Mouse (Mus musculus): Measurements from ENCODE around the gene Rhoc. TPM values are rescaled to one million over a fixed set of nuclear protein-coding genes. Genes with fewer than 3 reads are reported as not detected.
A peak's percentile ranks its signal among the peaks of the same experiment; 100 is the strongest.
"Not testable (repeated sequence)": the region's sequence is repeated elsewhere in the genome, so short reads cannot be mapped to it uniquely, and the experiment has no call there.

Rhoc gene
- polyA plus RNA-seq (2016; fragmentation: Nextera tagmentation; extraction: Ambion mirVana) = 132 and 145 TPM in 2 replicates

- no peaks in the 10 kb centered on the region for H3K9me3 ChIP-seq (replicated peaks)
- H3K27me3 ChIP-seq (ENCODE audit: low read depth, poor library complexity, severe bottlenecking) = peaks cover 35% of the 10 kb centered on the region
- H3K36me3 ChIP-seq = peaks cover 16% of the 10 kb centered on the region
- DNase-seq (ENCODE audit: low spot score) = no peak
- WGBS = 35% methylated on average over 3 of the region's 3 CpGs
- peak within 1 kb of the TSS; percentile 76 for H3K4me3 ChIP-seq
- peak within 1 kb of the TSS; percentile 92 for H3K27ac ChIP-seq
- peaks cover 61% of the 10 kb centered on the region for H3K4me1 ChIP-seq
These were observed at the start of gene Rhoc for GRCm38 (mm10) chr3:104788075-104788474. Gene Rhoc, plus strand, starts transcription at chr3:104788375.

GRCm38 (mm10) chr3:104741954-104742353, 46.2 kb upstream of the Rhoc start:
- Histone ChIP-seq H3K9me3 (replicated peaks) (no peaks in the 10 kb centered on the region), H3K27me3 (ENCODE audit: low read depth, poor library complexity, severe bottlenecking) (no peaks in the 10 kb centered on the region), H3K36me3 (no peaks in the 10 kb centered on the region), H3K4me3 (no peak overlapping the region), H3K4me1 (peaks cover 8% of the 10 kb centered on the region; the same call in 1 of the 2 replicates), H3K27ac (no peak overlapping the region)
- DNase-seq (ENCODE audit: low spot score) = no peak
- 92% methylated on average over 3 of the region's 3 CpGs for WGBS

GRCm38 (mm10) chr3:104743161-104743560, 45.0 kb upstream of the Rhoc start:
- Histone ChIP-seq H3K27me3 (ENCODE audit: low read depth, poor library complexity, severe bottlenecking) (no peaks in the 10 kb centered on the region), H3K9me3 (replicated peaks) (no peaks in the 10 kb centered on the region), H3K27ac (no peak overlapping the region), H3K36me3 (no peaks in the 10 kb centered on the region), H3K4me1 (peaks cover 8% of the 10 kb centered on the region; the same call in 1 of the 2 replicates), H3K4me3 (no peak overlapping the region)
- no peak for DNase-seq (ENCODE audit: low spot score)
- 48% methylated on average over 1 of the region's 1 CpGs for WGBS

- H3K4me1 ChIP-seq = peaks cover 8% of the 10 kb centered on the region; the same call in 1 of the 2 replicates
- H3K27ac ChIP-seq = no peak overlapping the region
- H3K36me3 ChIP-seq = no peaks in the 10 kb centered on the region
- H3K27me3 ChIP-seq (ENCODE audit: low read depth, poor library complexity, severe bottlenecking) = no peaks in the 10 kb centered on the region
- no peaks in the 10 kb centered on the region for H3K9me3 ChIP-seq (replicated peaks)
- 87% methylated on average over 1 of the region's 1 CpGs for WGBS
- no peak for DNase-seq (ENCODE audit: low spot score)
- no peak overlapping the region for H3K4me3 ChIP-seq
These were observed 44.3 kb upstream of the Rhoc start for GRCm38 (mm10) chr3:104743864-104744263.

- Histone ChIP-seq H3K4me3 (peak overlapping the region; percentile 28), H3K27me3 (ENCODE audit: low read depth, poor library complexity, severe bottlenecking) (peaks cover 22% of the 10 kb centered on the region; the same call in 1 of the 2 replicates)
- not testable (repeated sequence) for H3K27ac ChIP-seq; H3K36me3 ChIP-seq; H3K4me1 ChIP-seq; H3K9me3 ChIP-seq (replicated peaks)
- WGBS = 14% methylated on average over 24 of the region's 25 CpGs
- DNase-seq (ENCODE audit: low spot score) = peak; percentile 60
These were observed 35.3 kb upstream of the Rhoc start for GRCm38 (mm10) chr3:104752845-104753244.

- Histone ChIP-seq H3K27me3 (ENCODE audit: low read depth, poor library complexity, severe bottlenecking) (peaks cover 56% of the 10 kb centered on the region), H3K9me3 (replicated peaks) (no peaks in the 10 kb centered on the region), H3K36me3 (no peaks in the 10 kb centered on the region), H3K4me3 (peak overlapping the region; percentile 53), H3K4me1 (peaks cover 11% of the 10 kb centered on the region), H3K27ac (peak overlapping the region; percentile 78)
- 2% methylated on average over 27 of the region's 27 CpGs for whole genome bisulfite sequencing
- DNase-seq (ENCODE audit: low spot score) = peak; percentile 94
These were observed 29.8 kb upstream of the Rhoc start for GRCm38 (mm10) chr3:104758406-104758805.

- H3K27me3 ChIP-seq (ENCODE audit: low read depth, poor library complexity, severe bottlenecking) = peaks cover 52% of the 10 kb centered on the region
- peak overlapping the region; percentile 53 for H3K4me3 ChIP-seq
- H3K4me1 ChIP-seq = peaks cover 11% of the 10 kb centered on the region
- no peaks in the 10 kb centered on the region for H3K9me3 ChIP-seq (replicated peaks)
- peak; percentile 29 for DNase-seq (ENCODE audit: low spot score)
- H3K36me3 ChIP-seq = no peaks in the 10 kb centered on the region
- 13% methylated on average over 5 of the region's 5 CpGs for WGBS
- peak overlapping the region; percentile 78 for H3K27ac ChIP-seq
These were observed 29.3 kb upstream of the Rhoc start for GRCm38 (mm10) chr3:104758869-104759268.

- DNase-seq (ENCODE audit: low spot score); H3K4me1 ChIP-seq; H3K27ac ChIP-seq; H3K9me3 ChIP-seq (replicated peaks); H3K4me3 ChIP-seq; H3K36me3 ChIP-seq: not testable (repeated sequence)
- WGBS = 22% methylated on average over 20 of the region's 20 CpGs
- peaks cover 42% of the 10 kb centered on the region for H3K27me3 ChIP-seq (ENCODE audit: low read depth, poor library complexity, severe bottlenecking)
These were observed 25.9 kb upstream of the Rhoc start for GRCm38 (mm10) chr3:104762103-104762863.

GRCm38 (mm10) chr3:104765021-104765420, 23.2 kb upstream of the Rhoc start:
- Histone ChIP-seq H3K4me1 (peaks cover 16% of the 10 kb centered on the region), H3K27me3 (ENCODE audit: low read depth, poor library complexity, severe bottlenecking) (peaks cover 30% of the 10 kb centered on the region), H3K27ac (no peak overlapping the region), H3K9me3 (replicated peaks) (no peaks in the 10 kb centered on the region), H3K36me3 (no peaks in the 10 kb centered on the region), H3K4me3 (no peak overlapping the region)
- 28% methylated on average over 4 of the region's 4 CpGs for WGBS
- peak; percentile 57 for DNase-seq (ENCODE audit: low spot score)

- DNase-seq (ENCODE audit: low spot score) = no peak
- H3K27me3 ChIP-seq (ENCODE audit: low read depth, poor library complexity, severe bottlenecking) = peaks cover 11% of the 10 kb centered on the region
- WGBS = 62% methylated on average over 2 of the region's 2 CpGs
These were observed 21.0 kb upstream of the Rhoc start for GRCm38 (mm10) chr3:104767141-104767540.

GRCm38 (mm10) chr3:104767716-104768115, 20.5 kb upstream of the Rhoc start:
- WGBS = 82% methylated on average over 4 of the region's 4 CpGs
- peaks cover 6% of the 10 kb centered on the region; the same call in 1 of the 2 replicates for H3K27me3 ChIP-seq (ENCODE audit: low read depth, poor library complexity, severe bottlenecking)

More at GRCm38 (mm10) chr3:104767141-104767540, 21.0 kb upstream of the Rhoc start:
- Histone ChIP-seq H3K4me3 (no peak overlapping the region), H3K9me3 (replicated peaks) (no peaks in the 10 kb centered on the region), H3K36me3 (no peaks in the 10 kb centered on the region), H3K4me1 (peaks cover 37% of the 10 kb centered on the region), H3K27ac (no peak overlapping the region)

GRCm38 (mm10) chr3:104769135-104769534, 19.0 kb upstream of the Rhoc start:
- H3K4me3 ChIP-seq = no peak overlapping the region
- no peaks in the 10 kb centered on the region for H3K9me3 ChIP-seq (replicated peaks)
- H3K4me1 ChIP-seq = peaks cover 55% of the 10 kb centered on the region
- H3K36me3 ChIP-seq = no peaks in the 10 kb centered on the region
- H3K27me3 ChIP-seq (ENCODE audit: low read depth, poor library complexity, severe bottlenecking) = peaks cover 7% of the 10 kb centered on the region; the same call in 1 of the 2 replicates
- DNase-seq (ENCODE audit: low spot score) = peak; percentile 27
- peak overlapping the region; percentile 50; the same call in 1 of the 2 replicates for H3K27ac ChIP-seq
- WGBS = 61% methylated on average over 3 of the region's 3 CpGs

More at GRCm38 (mm10) chr3:104767716-104768115, 20.5 kb upstream of the Rhoc start:
- Histone ChIP-seq H3K27ac (no peak overlapping the region), H3K4me3 (no peak overlapping the region), H3K36me3 (no peaks in the 10 kb centered on the region), H3K9me3 (replicated peaks) (no peaks in the 10 kb centered on the region), H3K4me1 (peaks cover 43% of the 10 kb centered on the region)
- DNase-seq (ENCODE audit: low spot score) = no peak

GRCm38 (mm10) chr3:104770035-104770434, 18.1 kb upstream of the Rhoc start:
- peak; percentile 69 for DNase-seq (ENCODE audit: low spot score)
- WGBS = 62% methylated on average over 10 of the region's 10 CpGs
- peak overlapping the region; percentile 44; the same call in 1 of the 2 replicates for H3K27ac ChIP-seq
- no peaks in the 10 kb centered on the region for H3K9me3 ChIP-seq (replicated peaks)
- H3K4me1 ChIP-seq = peaks cover 55% of the 10 kb centered on the region
- H3K4me3 ChIP-seq = no peak overlapping the region
- H3K27me3 ChIP-seq (ENCODE audit: low read depth, poor library complexity, severe bottlenecking) = peaks cover 7% of the 10 kb centered on the region; the same call in 1 of the 2 replicates
- no peaks in the 10 kb centered on the region for H3K36me3 ChIP-seq
